Mouse (Mus musculus): ENCODE results near the gene Runx1. TPM values are rescaled to one million over a fixed set of nuclear protein-coding genes. Genes with fewer than 3 reads are reported as not detected.

The Runx1 gene
- total RNA-seq, 1 experiment, result 7.4 TPM

- Histone ChIP-seq H3K9ac (ENCODE audit: insufficient read depth, low read depth, low read length, poor library complexity, severe bottlenecking) (no peak overlapping the region), H3K27ac (ENCODE audit: insufficient read depth, low read depth, low read length, poor library complexity, severe bottlenecking) (no peak overlapping the region), H3K9me3 (ENCODE audit: control insufficient read depth, insufficient read depth, low read depth, low read length) (no peaks in the 10 kb centered on the region), H3K4me1 (ENCODE audit: control insufficient read depth in 2 of 2, insufficient read depth in 2 of 2, low read length in 2 of 2, poor library complexity in 1 of 2) (peaks cover 0 to 5% of the 10 kb centered on the region in 2 experiments; a peak in 1 of 4 replicates), H3K4me3 (ENCODE audit: insufficient read depth in 1 of 2, low read depth in 1 of 2, low read length in 2 of 2, poor library complexity in 1 of 2, severe bottlenecking in 1 of 2) (no peak overlapping the region), H3K36me3 (ENCODE audit: control insufficient read depth, insufficient read depth, low read length, poor library complexity, severe bottlenecking) (no peaks in the 10 kb centered on the region)
- TF ChIP-seq ZC3H11A (IDR thresholded peaks at IDR 0.05; ENCODE audit: borderline replicate concordance, low read depth, low read length) (no peak), MAFK (IDR thresholded peaks at IDR 0.05; ENCODE audit: insufficient read depth, low read depth, low read length) (no peak), CHD2 (IDR thresholded peaks at IDR 0.05; ENCODE audit: low read depth, low read length) (no peak), ZNF384 (IDR thresholded peaks at IDR 0.05; ENCODE audit: low read depth, low read length) (no peak)
- in situ Hi-C loops (cut with MboI; ENCODE audit: low sequenced_read_pairs in 2 of 2, unreplicated experiment in 2 of 2), result no loop called here
- DNase-seq (ENCODE audit: low read depth, low spot score), result no peak
Observed at GRCm38 (mm10) chr16:92620841-92621518, 205.0 kb downstream of the Runx1 start.

- Histone ChIP-seq H3K36me3 (ENCODE audit: control insufficient read depth, insufficient read depth, low read length, poor library complexity, severe bottlenecking) (no peaks in the 10 kb centered on the region), H3K9ac (ENCODE audit: insufficient read depth, low read depth, low read length, poor library complexity, severe bottlenecking) (no peak overlapping the region), H3K4me1 (ENCODE audit: control insufficient read depth in 2 of 2, insufficient read depth in 2 of 2, low read length in 2 of 2, poor library complexity in 1 of 2) (peaks cover 0 to 5% of the 10 kb centered on the region in 2 experiments; a peak in 1 of 4 replicates), H3K4me3 (ENCODE audit: insufficient read depth in 1 of 2, low read depth in 1 of 2, low read length in 2 of 2, poor library complexity in 1 of 2, severe bottlenecking in 1 of 2) (no peak overlapping the region), H3K9me3 (ENCODE audit: control insufficient read depth, insufficient read depth, low read depth, low read length) (no peaks in the 10 kb centered on the region), H3K27ac (ENCODE audit: insufficient read depth, low read depth, low read length, poor library complexity, severe bottlenecking) (no peak overlapping the region)
- in situ Hi-C loops (cut with MboI; ENCODE audit: low sequenced_read_pairs in 2 of 2, unreplicated experiment in 2 of 2), result no loop called here
- TF ChIP-seq ZNF384 (IDR thresholded peaks at IDR 0.05; ENCODE audit: low read depth, low read length), result no peak
- TF ChIP-seq MAFK (IDR thresholded peaks at IDR 0.05; ENCODE audit: insufficient read depth, low read depth, low read length), result no peak
- no peak for TF ChIP-seq CHD2 (IDR thresholded peaks at IDR 0.05; ENCODE audit: low read depth, low read length)
- no peak for TF ChIP-seq HCFC1 (IDR thresholded peaks at IDR 0.05; ENCODE audit: borderline replicate concordance, insufficient read depth, low read length)
- TF ChIP-seq ZC3H11A (IDR thresholded peaks at IDR 0.05; ENCODE audit: borderline replicate concordance, low read depth, low read length), result no peak
- DNase-seq (ENCODE audit: low read depth, low spot score), result no peak
Observed at GRCm38 (mm10) chr16:92616839-92617238, 209.1 kb downstream of the Runx1 start.

DNA sequence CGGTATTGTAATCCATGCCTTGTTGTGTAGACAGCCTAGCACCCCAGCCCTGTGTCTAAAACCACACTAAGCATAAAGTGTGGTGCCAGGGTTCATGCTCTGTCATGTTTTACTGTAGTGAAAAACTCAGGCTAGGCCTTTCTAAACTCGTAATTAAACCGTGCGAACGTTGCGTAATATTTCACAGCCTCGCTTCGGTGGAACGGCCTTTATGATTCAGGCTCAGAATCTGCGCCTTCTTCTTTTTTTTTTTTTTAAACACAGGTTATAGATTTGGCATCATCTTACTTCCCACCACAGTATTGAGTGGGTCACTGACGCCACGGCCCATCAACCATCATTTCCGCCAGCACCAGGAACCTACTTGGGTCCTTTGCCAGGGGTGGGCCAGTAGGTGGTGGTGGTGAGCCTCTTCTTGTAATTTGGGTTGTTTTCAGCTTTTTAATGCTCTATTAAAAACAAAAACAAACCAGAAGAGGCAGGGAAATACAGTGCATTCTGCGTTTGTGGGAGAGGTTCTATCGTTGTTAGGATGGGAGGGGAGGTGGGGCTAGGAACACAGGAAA lies 210.6 kb downstream of the Runx1 start:
- Histone ChIP-seq H3K36me3 (ENCODE audit: control insufficient read depth, insufficient read depth, low read length, poor library complexity, severe bottlenecking) (no peaks in the 10 kb centered on the region), H3K4me1 (ENCODE audit: control insufficient read depth in 2 of 2, insufficient read depth in 2 of 2, low read length in 2 of 2, poor library complexity in 1 of 2) (no peaks in the 10 kb centered on the region), H3K27ac (ENCODE audit: insufficient read depth, low read depth, low read length, poor library complexity, severe bottlenecking) (no peak overlapping the region), H3K9ac (ENCODE audit: insufficient read depth, low read depth, low read length, poor library complexity, severe bottlenecking) (no peak overlapping the region), H3K4me3 (ENCODE audit: insufficient read depth in 1 of 2, low read depth in 1 of 2, low read length in 2 of 2, poor library complexity in 1 of 2, severe bottlenecking in 1 of 2) (no peak overlapping the region), H3K9me3 (ENCODE audit: control insufficient read depth, insufficient read depth, low read depth, low read length) (no peaks in the 10 kb centered on the region)
- TF ChIP-seq MAFK (IDR thresholded peaks at IDR 0.05; ENCODE audit: insufficient read depth, low read depth, low read length) (no peak), HCFC1 (IDR thresholded peaks at IDR 0.05; ENCODE audit: borderline replicate concordance, insufficient read depth, low read length) (no peak), ZNF384 (IDR thresholded peaks at IDR 0.05; ENCODE audit: low read depth, low read length) (no peak), CHD2 (IDR thresholded peaks at IDR 0.05; ENCODE audit: low read depth, low read length) (no peak), ZC3H11A (IDR thresholded peaks at IDR 0.05; ENCODE audit: borderline replicate concordance, low read depth, low read length) (no peak)
- DNase-seq (ENCODE audit: low read depth, low spot score), result no peak
- in situ Hi-C loops (cut with MboI; ENCODE audit: low sequenced_read_pairs in 2 of 2, unreplicated experiment in 2 of 2), result no loop called here

DNA sequence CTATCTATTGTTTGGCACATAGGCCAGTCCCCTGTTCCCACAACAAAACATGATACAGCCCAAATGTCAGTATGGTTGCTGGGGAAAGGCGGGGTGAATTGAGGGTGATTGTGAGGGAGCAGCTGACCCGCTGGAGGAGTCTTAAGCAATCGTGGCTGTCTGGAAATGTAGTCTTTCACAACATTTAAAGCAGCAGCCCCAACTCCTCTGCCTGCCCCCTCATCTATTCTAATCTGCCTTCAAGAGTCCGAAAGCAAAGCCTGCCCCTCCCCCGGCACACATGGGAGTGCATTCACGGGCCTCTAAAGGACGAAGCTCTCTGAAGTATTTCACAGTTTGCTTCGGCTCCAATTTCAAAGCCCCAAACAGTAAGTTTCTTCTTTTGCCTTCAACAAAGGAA lies 213.4 kb downstream of the Runx1 start:
- no peak for TF ChIP-seq ZNF384 (IDR thresholded peaks at IDR 0.05; ENCODE audit: low read depth, low read length)
- TF ChIP-seq CHD2 (IDR thresholded peaks at IDR 0.05; ENCODE audit: low read depth, low read length), result no peak
- TF ChIP-seq HCFC1 (IDR thresholded peaks at IDR 0.05; ENCODE audit: borderline replicate concordance, insufficient read depth, low read length), result no peak
- TF ChIP-seq MAFK (IDR thresholded peaks at IDR 0.05; ENCODE audit: insufficient read depth, low read depth, low read length), result no peak
- no peak for TF ChIP-seq ZC3H11A (IDR thresholded peaks at IDR 0.05; ENCODE audit: borderline replicate concordance, low read depth, low read length)
- Histone ChIP-seq H3K4me3 (ENCODE audit: insufficient read depth in 1 of 2, low read depth in 1 of 2, low read length in 2 of 2, poor library complexity in 1 of 2, severe bottlenecking in 1 of 2) (no peak overlapping the region), H3K9me3 (ENCODE audit: control insufficient read depth, insufficient read depth, low read depth, low read length) (no peaks in the 10 kb centered on the region), H3K9ac (ENCODE audit: insufficient read depth, low read depth, low read length, poor library complexity, severe bottlenecking) (no peak overlapping the region), H3K36me3 (ENCODE audit: control insufficient read depth, insufficient read depth, low read length, poor library complexity, severe bottlenecking) (no peaks in the 10 kb centered on the region), H3K4me1 (ENCODE audit: control insufficient read depth in 2 of 2, insufficient read depth in 2 of 2, low read length in 2 of 2, poor library complexity in 1 of 2) (no peaks in the 10 kb centered on the region), H3K27ac (ENCODE audit: insufficient read depth, low read depth, low read length, poor library complexity, severe bottlenecking) (no peak overlapping the region)
- in situ Hi-C loops (cut with MboI; ENCODE audit: low sequenced_read_pairs in 2 of 2, unreplicated experiment in 2 of 2), result no loop called here
- DNase-seq (ENCODE audit: low read depth, low spot score), result no peak

Measured in ES-E14 (cell line).